In genomic region chr4:142130162-142130561, GRCm38 (mm10) we compare ENCODE assay signal across 17 mouse cellular contexts. TPM values are rescaled to one million over a fixed set of nuclear protein-coding genes. Genes with fewer than 3 reads are reported as not detected.
A peak's percentile ranks its signal among the peaks of the same experiment; 100 is the strongest.
DNase-seq lines count a peak whose midpoint lies in the region; ATAC-seq lines count a peak whose summit lies in the region.
"Had no signal": no experiment of that assay in that cellular context is flagged by ENCODE, and none has a peak within 500 bp of the region (broad histone marks: within the 10 kb centered on the region; RNA-seq: fewer than 3 reads in every experiment).

No protein-coding gene starts in this region.

- ATAC-seq in forebrain, embryonic 14.5 days: no peak
- ATAC-seq in forebrain, embryonic 11.5 days (replicated peaks; ENCODE audit: low FRiP score): no peak
- ATAC-seq in hindbrain, embryonic 12.5 days (ENCODE audit: low FRiP score): 0 out of 2 replicates have a peak, but pooled peaks have one; percentile 39
- ATAC-seq in hindbrain, embryonic 16.5 days: no peak
- peak; percentile 40; the same call in 1 of the 2 replicates for ATAC-seq in limb, embryonic 11.5 days (ENCODE audit: insufficient number of reproducible peaks, low FRiP score, low TSS enrichment, low read depth)
- ATAC-seq in midbrain, embryonic 13.5 days: no peak
- ATAC-seq: midbrain, embryonic 16.5 days had no signal

- no peak overlapping the region for H3K4me3 ChIP-seq in forebrain, embryonic 14.5 days (ENCODE audit: low read depth, low read length)
- H3K4me3 ChIP-seq in forebrain, embryonic 11.5 days (ENCODE audit: low read depth, low read length): no peak overlapping the region
- no peak overlapping the region for H3K4me3 ChIP-seq in hindbrain, embryonic 12.5 days
- no peak overlapping the region for H3K4me3 ChIP-seq in hindbrain, embryonic 16.5 days (ENCODE audit: low read length)
- no peak overlapping the region for H3K4me3 ChIP-seq in limb, embryonic 11.5 days (ENCODE audit: low read depth, low read length)
- no peak overlapping the region for H3K4me3 ChIP-seq in midbrain, embryonic 13.5 days (replicated peaks)
- H3K4me3 ChIP-seq: kidney, embryonic 15.5 days; layer of hippocampus, adult 2 months; limb, embryonic 15.5 days had no signal

- no peaks in the 10 kb centered on the region for H3K27me3 ChIP-seq in forebrain, embryonic 14.5 days (replicated peaks; ENCODE audit: control insufficient read depth, insufficient read depth, low read length)
- no peaks in the 10 kb centered on the region for H3K27me3 ChIP-seq in forebrain, embryonic 11.5 days (ENCODE audit: control insufficient read depth, insufficient read depth, low read length)
- H3K27me3 ChIP-seq in hindbrain, embryonic 12.5 days: no peaks in the 10 kb centered on the region
- H3K27me3 ChIP-seq in hindbrain, embryonic 16.5 days (replicated peaks; ENCODE audit: control insufficient read depth, insufficient read depth, low read length): no peaks in the 10 kb centered on the region
- no peaks in the 10 kb centered on the region for H3K27me3 ChIP-seq in limb, embryonic 11.5 days (ENCODE audit: control insufficient read depth, insufficient read depth, low read length)
- H3K27me3 ChIP-seq in midbrain, embryonic 13.5 days: no peaks in the 10 kb centered on the region
- H3K27me3 ChIP-seq: kidney, embryonic 15.5 days; limb, embryonic 15.5 days had no signal

- 45% methylated on average over 5 of the region's 5 CpGs for WGBS in forebrain, embryonic 14.5 days
- WGBS in forebrain, embryonic 11.5 days: 71% methylated on average over 5 of the region's 5 CpGs
- WGBS in hindbrain, embryonic 12.5 days: 53% methylated on average over 5 of the region's 5 CpGs
- WGBS in hindbrain, embryonic 16.5 days: 46% methylated on average over 5 of the region's 5 CpGs
- WGBS in limb, embryonic 11.5 days: 25% methylated on average over 5 of the region's 5 CpGs
- 63% methylated on average over 5 of the region's 5 CpGs for WGBS in midbrain, embryonic 13.5 days

- H3K36me3 ChIP-seq in forebrain, embryonic 14.5 days (ENCODE audit: control insufficient read depth, insufficient read depth, low read length): no peaks in the 10 kb centered on the region
- H3K36me3 ChIP-seq in forebrain, embryonic 11.5 days (ENCODE audit: control insufficient read depth, insufficient read depth, low read length): no peaks in the 10 kb centered on the region
- no peaks in the 10 kb centered on the region for H3K36me3 ChIP-seq in hindbrain, embryonic 12.5 days
- no peaks in the 10 kb centered on the region for H3K36me3 ChIP-seq in hindbrain, embryonic 16.5 days (ENCODE audit: control insufficient read depth, insufficient read depth, low read length)
- no peaks in the 10 kb centered on the region for H3K36me3 ChIP-seq in limb, embryonic 11.5 days (ENCODE audit: control insufficient read depth, insufficient read depth, low read length)
- no peaks in the 10 kb centered on the region for H3K36me3 ChIP-seq in midbrain, embryonic 13.5 days
- H3K36me3 ChIP-seq: kidney, embryonic 15.5 days; limb, embryonic 15.5 days had no signal

- H3K9ac ChIP-seq in forebrain, embryonic 14.5 days (ENCODE audit: low read length): no peak overlapping the region
- no peak overlapping the region for H3K9ac ChIP-seq in forebrain, embryonic 11.5 days (ENCODE audit: low read length)
- no peak overlapping the region for H3K9ac ChIP-seq in hindbrain, embryonic 12.5 days
- H3K9ac ChIP-seq in hindbrain, embryonic 16.5 days (ENCODE audit: low read depth, low read length): no peak overlapping the region
- H3K9ac ChIP-seq in limb, embryonic 11.5 days (ENCODE audit: low read length): no peak overlapping the region
- H3K9ac ChIP-seq in midbrain, embryonic 13.5 days (replicated peaks): no peak overlapping the region
- H3K9ac ChIP-seq: kidney, embryonic 15.5 days; limb, embryonic 15.5 days had no signal

- H3K4me2 ChIP-seq in forebrain, embryonic 14.5 days (ENCODE audit: low read length): no peak overlapping the region
- H3K4me2 ChIP-seq in forebrain, embryonic 11.5 days (ENCODE audit: low read depth, low read length, severe bottlenecking): no peak overlapping the region
- no peak overlapping the region for H3K4me2 ChIP-seq in hindbrain, embryonic 12.5 days (replicated peaks)
- H3K4me2 ChIP-seq in hindbrain, embryonic 16.5 days (ENCODE audit: low read length): no peak overlapping the region
- no peak overlapping the region for H3K4me2 ChIP-seq in limb, embryonic 11.5 days (ENCODE audit: low read depth, severe bottlenecking)
- no peak overlapping the region for H3K4me2 ChIP-seq in midbrain, embryonic 13.5 days (replicated peaks)
- H3K4me2 ChIP-seq: kidney, embryonic 15.5 days; limb, embryonic 15.5 days had no signal

- DNase-seq in forebrain, embryonic 14.5 days (ENCODE audit: low spot score): peak; percentile 40
- DNase-seq in forebrain, embryonic 11.5 days (ENCODE audit: low spot score): no peak
- peak; percentile 53 for DNase-seq in embryo, embryonic 11 days
- peak; percentile 55 for DNase-seq in limb, embryonic 11.5 days (ENCODE audit: low spot score)
- no peak for DNase-seq in adrenal gland, adult 2 months
- DNase-seq: adrenal gland, postnatal 25 days; cerebellum, adult 8-10 months; lung, postnatal 10 days; right cerebral cortex, postnatal 4 days; thymus, postnatal 14 days had no signal

- 0 out of 2 replicates have a peak overlapping the region, but pooled peaks have one; percentile 11 for H3K27ac ChIP-seq in forebrain, embryonic 14.5 days (ENCODE audit: low read depth, low read length)
- no peak overlapping the region for H3K27ac ChIP-seq in forebrain, embryonic 11.5 days (ENCODE audit: low read depth, low read length)
- no peak overlapping the region for H3K27ac ChIP-seq in hindbrain, embryonic 12.5 days
- H3K27ac ChIP-seq in hindbrain, embryonic 16.5 days (ENCODE audit: low read depth, low read length): no peak overlapping the region
- peak overlapping the region; percentile 45; the same call in 1 of the 2 replicates for H3K27ac ChIP-seq in limb, embryonic 11.5 days (replicated peaks; ENCODE audit: low read depth, low read length)
- H3K27ac ChIP-seq in midbrain, embryonic 13.5 days: no peak overlapping the region; the same call in 1 of the 2 replicates
- H3K27ac ChIP-seq: kidney, embryonic 15.5 days; layer of hippocampus, adult 2 months had no signal

- H3K9me3 ChIP-seq in forebrain, embryonic 14.5 days (replicated peaks; ENCODE audit: control insufficient read depth, low read length): no peaks in the 10 kb centered on the region
- H3K9me3 ChIP-seq in forebrain, embryonic 11.5 days (ENCODE audit: control insufficient read depth, low read length): no peaks in the 10 kb centered on the region
- H3K9me3 ChIP-seq in hindbrain, embryonic 12.5 days (replicated peaks): no peaks in the 10 kb centered on the region
- no peaks in the 10 kb centered on the region for H3K9me3 ChIP-seq in hindbrain, embryonic 16.5 days (ENCODE audit: control insufficient read depth, low read length)
- H3K9me3 ChIP-seq in limb, embryonic 11.5 days (ENCODE audit: control insufficient read depth, low read length): no peaks in the 10 kb centered on the region
- H3K9me3 ChIP-seq in midbrain, embryonic 13.5 days: no peaks in the 10 kb centered on the region
- H3K9me3 ChIP-seq: kidney, embryonic 15.5 days; limb, embryonic 15.5 days had no signal

- no peaks in the 10 kb centered on the region for H3K4me1 ChIP-seq in forebrain, embryonic 14.5 days (ENCODE audit: control insufficient read depth, insufficient read depth, low read length)
- H3K4me1 ChIP-seq in forebrain, embryonic 11.5 days (replicated peaks; ENCODE audit: control insufficient read depth, insufficient read depth, low read length): no peaks in the 10 kb centered on the region; the same call in 1 of the 2 replicates
- peaks cover 10% of the 10 kb centered on the region for H3K4me1 ChIP-seq in hindbrain, embryonic 12.5 days
- H3K4me1 ChIP-seq in hindbrain, embryonic 16.5 days (ENCODE audit: control insufficient read depth, insufficient read depth, low read depth, low read length): no peaks in the 10 kb centered on the region
- peaks cover 13% of the 10 kb centered on the region for H3K4me1 ChIP-seq in limb, embryonic 11.5 days (ENCODE audit: control insufficient read depth, insufficient read depth, low read length)
- peaks cover 7% of the 10 kb centered on the region for H3K4me1 ChIP-seq in midbrain, embryonic 13.5 days (replicated peaks)
- H3K4me1 ChIP-seq: kidney, embryonic 15.5 days had no signal

RNA-seq across cellular contexts. Expression of gene Tmem51, which starts 46.1 kb away (rescaled TPM):
- 6.2 and 6.5 TPM in 2 replicates for polyA plus RNA-seq in forebrain, embryonic 14.5 days (2014; fragmentation: Nextera tagmentation; extraction: Ambion mirVana)
- polyA plus RNA-seq in forebrain, embryonic 11.5 days (2014; fragmentation: Nextera tagmentation; extraction: Ambion mirVana): 6.3 and 8.9 TPM in 2 replicates
- 7.1 and 8.7 TPM in 2 replicates for polyA plus RNA-seq in hindbrain, embryonic 12.5 days (2016; fragmentation: Nextera tagmentation; extraction: Ambion mirVana)
- 8.2 and 8.6 TPM in 2 replicates for polyA plus RNA-seq in hindbrain, embryonic 16.5 days (2015; fragmentation: Nextera tagmentation; extraction: Ambion mirVana)
- polyA plus RNA-seq in limb, embryonic 11.5 days (2014; fragmentation: Nextera tagmentation; extraction: Ambion mirVana): 10.4 and 11.1 TPM in 2 replicates
- total RNA-seq in adrenal gland, adult 2 months (2021): 1 to 10 TPM; 3.5 to 5.3 TPM
- polyA plus RNA-seq in adrenal gland, adult 2 months (2012; rRNA removed): 9.9 and 10.0 TPM in 2 replicates
- polyA plus RNA-seq in midbrain, embryonic 13.5 days (2015; fragmentation: Nextera tagmentation; extraction: Ambion mirVana): 5.7 and 6.4 TPM in 2 replicates

Comparison
In these comparisons a context has a peak if more than half of its experiments do, and no peak if none do; other contexts are left out.
1. ATAC-seq: peak in hindbrain, embryonic 12.5 days (single experiment) and limb, embryonic 11.5 days (single experiment); none in forebrain, embryonic 14.5 days (single experiment), forebrain, embryonic 11.5 days (single experiment), hindbrain, embryonic 16.5 days (single experiment) and midbrain, embryonic 13.5 days (single experiment).
2. DNase-seq: peak in forebrain, embryonic 14.5 days (single experiment), embryo, embryonic 11 days (single experiment) and limb, embryonic 11.5 days (single experiment); none in forebrain, embryonic 11.5 days (single experiment) and adrenal gland, adult 2 months (single experiment).
3. H3K27ac ChIP-seq: peak in forebrain, embryonic 14.5 days (single experiment) and limb, embryonic 11.5 days (single experiment); none in forebrain, embryonic 11.5 days (single experiment), hindbrain, embryonic 12.5 days (single experiment), hindbrain, embryonic 16.5 days (single experiment) and midbrain, embryonic 13.5 days (single experiment).